Mouse (Mus musculus) gastrocnemius, adult 2 months (tissue): ENCODE results near the gene Plin2. TPM values are rescaled to one million over a fixed set of nuclear protein-coding genes. Genes with fewer than 3 reads are reported as not detected.
A peak's percentile ranks its signal among the peaks of the same experiment; 100 is the strongest.
"Not testable (repeated sequence)": the region's sequence is repeated elsewhere in the genome, so short reads cannot be mapped to it uniquely, and the experiment has no call there.

Experiments
- DNase-seq: peaks from one replicate; pipeline ENCODE4 v3.0.0; 2022
- H3K27ac ChIP-seq: fragments of 200-600 bp; 2 replicates; pipeline ENCODE4 v1.8.1; 2022; ENCODE audit warnings: mild to moderate bottlenecking
- H3K4me3 ChIP-seq: fragments of 200-600 bp; 2 replicates; pipeline ENCODE4 v1.8.1; 2022; ENCODE audit warnings: mild to moderate bottlenecking, moderate library complexity
- CTCF ChIP-seq: fragments of 200-600 bp; IDR thresholded peaks from 2 replicates; pipeline ENCODE4 v1.8.1; 2022; ENCODE audit warnings: antibody characterized with exemption, mild to moderate bottlenecking, moderate library complexity
- intact Hi-C: fragments of 180-260 bp; cut with DNase I; formaldehyde crosslinking; loops from one replicate; pipeline ENCODE4 v1.15.1; 2025
- total RNA-seq, 2 experiments: library from RNA; stranded (reverse); gene quantifications; 2 replicates each; pipeline ENCODE4 v1.2.3; 2021

Gene Plin2
- total RNA-seq, 2 experiments from 2014 or later, result 32.4 to 60.2 TPM

- H3K27ac ChIP-seq, intact Hi-C loops, DNase-seq, H3K4me3 ChIP-seq: not testable (repeated sequence)
Measured at GRCm38 (mm10) chr4:86632556-86632955, 37.3 kb downstream of the Plin2 start.

DNA sequence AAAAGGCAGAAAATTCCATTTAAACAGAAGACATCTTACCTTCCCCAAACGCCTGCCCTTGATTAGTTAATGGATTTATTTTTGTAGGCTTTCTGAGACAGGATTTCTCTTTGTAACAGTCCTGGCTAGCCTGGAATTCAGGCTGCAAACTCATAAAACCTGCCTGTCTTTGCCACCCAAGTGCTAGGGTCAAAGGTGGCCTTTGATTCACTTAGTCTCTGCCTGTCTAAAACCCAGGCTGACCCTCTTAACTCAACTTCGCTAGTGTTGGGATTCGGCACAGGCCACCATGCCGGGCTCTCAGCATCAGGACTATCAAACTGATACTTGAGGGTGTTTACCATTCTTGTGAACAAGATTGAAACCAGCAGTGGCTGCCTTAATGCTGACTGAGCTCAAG lies 38.0 kb downstream of the Plin2 start:
- H3K4me3 ChIP-seq, result no peak overlapping the region
- no peak for DNase-seq
- no peak overlapping the region for H3K27ac ChIP-seq
- intact Hi-C loops, result no loop called here
- TF ChIP-seq CTCF, result no peak

GRCm38 (mm10) chr4:86626496-86626895 lies 43.4 kb downstream of the Plin2 start:
- H3K4me3 ChIP-seq, H3K27ac ChIP-seq, intact Hi-C loops, DNase-seq: not testable (repeated sequence)

- intact Hi-C loops, result no loop called here
- TF ChIP-seq CTCF, result no peak
- no peak overlapping the region for H3K27ac ChIP-seq
- no peak for DNase-seq
- no peak overlapping the region for H3K4me3 ChIP-seq
Measured at GRCm38 (mm10) chr4:86625463-86625862, 44.4 kb downstream of the Plin2 start.

DNA sequence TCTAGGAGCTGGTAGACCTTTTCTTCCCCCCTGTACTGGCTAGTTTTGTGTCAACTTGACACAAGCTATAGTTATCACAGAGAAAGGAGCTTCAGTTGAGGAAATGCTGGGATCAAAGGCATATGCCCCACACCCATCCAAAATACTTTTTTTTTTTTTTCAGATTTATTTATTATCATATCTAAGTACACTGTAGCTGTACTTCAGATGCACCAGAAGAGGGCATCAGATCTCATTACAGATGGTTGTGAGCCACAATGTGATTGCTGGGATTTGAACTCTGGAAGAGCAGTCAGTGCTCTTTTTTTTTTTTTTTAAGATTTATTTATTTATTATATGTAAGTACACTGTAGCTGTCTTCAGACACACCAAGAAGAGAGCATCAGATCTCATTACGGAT lies 47.3 kb downstream of the Plin2 start:
- TF ChIP-seq CTCF, result peak; percentile 19; the same call in 1 of the 2 replicates
- H3K27ac ChIP-seq, DNase-seq, H3K4me3 ChIP-seq, intact Hi-C loops: not testable (repeated sequence)

- TF ChIP-seq CTCF, result no peak
- Histone ChIP-seq H3K27ac (no peak overlapping the region), H3K4me3 (no peak overlapping the region)
- DNase-seq, result no peak
- intact Hi-C loops, result no loop called here
Measured at GRCm38 (mm10) chr4:86622116-86622515, 47.7 kb downstream of the Plin2 start.

DNA sequence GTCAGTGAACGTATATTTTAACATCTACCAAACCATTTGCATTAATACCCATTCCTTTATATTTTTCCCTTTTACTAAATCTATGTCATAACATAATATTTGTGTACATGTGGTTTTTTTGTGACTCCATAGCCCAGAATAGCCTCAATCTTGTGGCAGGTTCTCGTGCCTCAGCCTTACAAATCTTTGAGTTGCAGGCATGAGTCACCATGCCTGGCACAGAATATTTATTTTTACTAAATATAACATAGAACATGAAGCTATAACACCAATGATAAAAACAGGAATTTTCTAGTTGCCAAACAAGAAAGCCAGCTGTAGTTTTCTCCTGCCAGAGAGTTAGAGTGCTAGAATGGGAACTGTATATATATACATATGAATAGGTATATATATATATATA lies 49.4 kb downstream of the Plin2 start:
- Histone ChIP-seq H3K27ac (no peak overlapping the region), H3K4me3 (no peak overlapping the region)
- no peak for TF ChIP-seq CTCF
- intact Hi-C loops, result no loop called here
- no peak for DNase-seq

DNA sequence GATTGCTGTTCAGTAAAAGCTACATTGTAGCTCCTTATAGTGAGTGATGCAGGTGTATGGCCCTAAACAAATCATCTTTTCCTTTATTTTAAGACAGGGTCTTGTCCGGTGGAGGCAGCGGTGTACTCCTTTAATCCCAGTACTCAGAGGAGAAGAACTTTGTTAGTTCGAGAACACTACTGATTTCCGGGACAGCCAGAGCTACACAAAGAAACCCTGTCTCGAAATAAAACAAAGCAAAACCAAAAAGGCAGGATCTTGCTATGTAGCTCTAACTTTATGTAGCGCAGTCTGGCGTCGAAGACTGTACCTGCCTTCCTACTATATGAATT lies 57.6 kb downstream of the Plin2 start:
- no peak for DNase-seq
- TF ChIP-seq CTCF, result no peak
- peak overlapping the region; percentile 87 for H3K27ac ChIP-seq
- intact Hi-C loops, result loop anchor here (1.0 to 5.0 kb wide), 2 partner anchors 37 to 40 kb away; partner anchors contain the start of gene Rraga
- peak overlapping the region; percentile 90 for H3K4me3 ChIP-seq

DNA sequence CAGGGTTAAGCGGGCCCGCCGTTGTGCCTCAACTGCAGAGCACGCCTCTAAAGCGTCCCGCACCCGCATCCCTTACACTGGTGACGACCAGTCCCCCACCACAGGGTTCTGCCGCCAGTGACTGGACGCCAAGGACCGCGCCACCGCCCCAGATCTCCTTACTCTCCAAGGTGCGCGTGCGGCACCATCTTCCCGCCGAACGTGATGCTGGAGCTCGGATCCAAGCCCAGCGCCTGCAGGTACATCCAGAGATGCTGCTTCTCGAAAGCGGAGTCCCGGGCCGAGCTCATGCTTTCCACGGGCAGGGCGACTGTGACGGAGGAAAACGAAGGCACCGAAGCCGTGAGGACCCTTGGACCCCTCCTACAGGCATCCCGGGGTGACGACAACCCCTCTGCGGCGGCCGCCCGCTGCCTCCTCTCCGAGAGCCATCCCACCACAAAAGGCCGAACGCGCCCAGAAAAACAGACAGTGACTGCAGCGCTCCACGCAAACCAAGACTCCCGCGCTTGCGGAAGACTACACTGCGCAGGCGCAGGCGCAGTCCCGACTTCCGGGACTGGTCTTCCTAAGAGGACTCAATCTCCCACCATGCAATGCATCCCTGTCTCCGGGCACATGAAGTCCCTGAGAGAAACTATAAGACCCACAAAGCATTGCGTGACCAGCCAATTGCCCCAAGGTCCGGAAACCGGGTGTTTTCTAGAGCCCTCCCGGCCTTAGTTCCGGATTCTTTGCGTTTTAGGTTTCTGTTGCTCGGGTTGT lies 58.2 kb downstream of the Plin2 start, which contains the start of gene Haus6:
TSS of gene Haus6 (minus strand) at position 532 of the 765 bp plus-strand sequence.
- intact Hi-C loops, result loop anchor here (1.0 to 5.0 kb wide), 2 partner anchors 36 to 41 kb away; partner anchors contain the start of gene Rraga
- TF ChIP-seq CTCF, result no peak
- H3K4me3 ChIP-seq, result peak within 1 kb of the TSS; percentile 90
- peak; percentile 94 for DNase-seq
- peak within 1 kb of the TSS; percentile 87 for H3K27ac ChIP-seq

Other genes starting within 250 kb of the Plin2 start
- gene Saxo1, start 111.7 kb downstream of the Plin2 start, total RNA-seq, result not detected
- gene Rraga, start 94.4 kb downstream of the Plin2 start, total RNA-seq, result 10 to 100 TPM; 43.5 to 54.4 TPM
- 1 to 10 TPM; 5.0 to 5.3 TPM for gene Haus6, start 58.0 kb downstream of the Plin2 start, total RNA-seq
- gene Dennd4c, start 78.5 kb upstream of the Plin2 start, total RNA-seq, result 10 to 100 TPM; 27.5 to 28.8 TPM
- gene Rps6, start 187.4 kb upstream of the Plin2 start, total RNA-seq, result 100 to 1,000 TPM; 393 to 501 TPM
- 1 to 10 TPM; 1.9 to 2.1 TPM for gene Acer2, start 204.3 kb upstream of the Plin2 start, total RNA-seq